Mouse (Mus musculus) CH12.LX (cell line): ENCODE data around the gene Ensa. TPM values are rescaled to one million over a fixed set of nuclear protein-coding genes. Genes with fewer than 3 reads are reported as not detected.

Experiments
- DNase-seq: peaks from one replicate; pipeline ENCODE4 v3.0.0-alpha.2; 2013; ENCODE audit errors: extremely low read depth
- H3K27ac ChIP-seq: 2 replicates; pipeline ENCODE4 v1.5.1; 2012; ENCODE audit warnings: low read depth, mild to moderate bottlenecking, control low read depth, moderate library complexity; ENCODE audit not compliant: insufficient read depth
- H3K27me3 ChIP-seq: replicated peaks from 2 replicates; pipeline ENCODE3; 2012; ENCODE audit warnings: inconsistent platforms
- H3K36me3 ChIP-seq, 2 experiments: replicated peaks in 1 of 2; 2 replicates each; pipeline versions ENCODE3 to v1.6.1; 2012; ENCODE audit warnings: inconsistent platforms in 1 of 2, low read length in 1 of 2, mild to moderate bottlenecking in 1 of 2, mixed read lengths in 1 of 2, moderate library complexity in 1 of 2; ENCODE audit not compliant: control insufficient read depth in 1 of 2, insufficient read depth in 1 of 2
- H3K4me1 ChIP-seq, 2 experiments: 2 replicates each; pipeline ENCODE4 v1.6.1; 2012; ENCODE audit warnings: inconsistent platforms in 1 of 2, moderate library complexity in 1 of 2; ENCODE audit not compliant: insufficient read depth in 2 of 2, control insufficient read depth in 1 of 2
- H3K4me2 ChIP-seq: 2 replicates; pipeline ENCODE4 v1.6.1; 2012; ENCODE audit warnings: low read depth, mild to moderate bottlenecking, control low read depth; ENCODE audit not compliant: poor library complexity, insufficient read depth, severe bottlenecking
- H3K4me3 ChIP-seq, 3 experiments: fragments of 150-350 bp in 1 of 3; sonication (generic) in 1 of 3; replicated peaks in 1 of 3; 2 replicates each; pipeline versions ENCODE3 to v1.5.1; 2011 to 2012; ENCODE audit warnings: low read depth in 2 of 3, low read length in 2 of 3, mild to moderate bottlenecking in 2 of 3, moderate library complexity in 2 of 3, control low read depth in 1 of 3, improper control_type of control experiment in 1 of 3, inconsistent platforms in 1 of 3, mixed read lengths in 1 of 3; ENCODE audit not compliant: poor library complexity in 1 of 3
- H3K79me2 ChIP-seq: replicated peaks from 2 replicates; pipeline ENCODE4 v1.6.1; 2012; ENCODE audit warnings: mild to moderate bottlenecking, moderate library complexity; ENCODE audit not compliant: control insufficient read depth, poor library complexity, insufficient read depth, severe bottlenecking; ENCODE audit errors: extremely low read depth
- H3K9ac ChIP-seq: 2 replicates; pipeline ENCODE4 v1.6.1; 2012; ENCODE audit warnings: low read depth, mild to moderate bottlenecking, control low read depth, moderate library complexity; ENCODE audit not compliant: insufficient read depth
- H3K9me3 ChIP-seq: replicated peaks from 2 replicates; pipeline ENCODE3; 2012; ENCODE audit warnings: low read length, inconsistent platforms, mixed read lengths
- BHLHE40 ChIP-seq: IDR thresholded peaks from 2 replicates; pipeline ENCODE4 v1.6.1; 2011; ENCODE audit warnings: mild to moderate bottlenecking, low read depth, low read length, improper control_type of control experiment
- CHD1 ChIP-seq: IDR thresholded peaks from 2 replicates; pipeline ENCODE4 v1.6.1; 2012; ENCODE audit warnings: low read depth, low read length, improper control_type of control experiment, inconsistent platforms
- CHD2 ChIP-seq: IDR thresholded peaks from 2 replicates; pipeline ENCODE4 v1.6.1; 2011; ENCODE audit warnings: low read length, improper control_type of control experiment
- CTCF ChIP-seq, 2 experiments: IDR thresholded peaks in 1 of 2; conservative IDR thresholded peaks in 1 of 2; 2 replicates each; pipeline ENCODE4 v1.5.1; 2011 to 2012; ENCODE audit warnings: low read depth in 2 of 2, low read length in 2 of 2, improper control_type of control experiment in 1 of 2, inconsistent platforms in 1 of 2, mild to moderate bottlenecking in 1 of 2, moderate library complexity in 1 of 2
- E2F4 ChIP-seq: IDR thresholded peaks from 2 replicates; pipeline ENCODE4 v1.6.1; 2011; ENCODE audit warnings: low read depth, low read length, improper control_type of control experiment; ENCODE audit not compliant: insufficient replicate concordance
- ELF1 ChIP-seq: IDR thresholded peaks from 2 replicates; pipeline ENCODE4 v1.6.1; 2014; ENCODE audit warnings: low read depth, mild to moderate bottlenecking, inconsistent platforms, low read length, improper control_type of control experiment
- EP300 ChIP-seq: IDR thresholded peaks from 2 replicates; pipeline ENCODE4 v1.6.1; 2011; ENCODE audit warnings: low read length, improper control_type of control experiment
- ETS1 ChIP-seq: conservative IDR thresholded peaks from 2 replicates; pipeline ENCODE4 v1.6.1; 2012; ENCODE audit warnings: low read depth, mild to moderate bottlenecking, inconsistent platforms, low read length, improper control_type of control experiment, moderate library complexity
- GABPA ChIP-seq: IDR thresholded peaks from 2 replicates; pipeline ENCODE4 v1.6.1; 2012; ENCODE audit warnings: low read depth, low read length, improper control_type of control experiment, inconsistent platforms; ENCODE audit not compliant: insufficient replicate concordance
- HCFC1 ChIP-seq: IDR thresholded peaks from 2 replicates; pipeline ENCODE4 v1.6.1; 2012; ENCODE audit warnings: low read depth, mild to moderate bottlenecking, inconsistent platforms, low read length, improper control_type of control experiment
- IRF4 ChIP-seq: IDR thresholded peaks from 2 replicates; pipeline ENCODE4 v1.6.1; 2014; ENCODE audit warnings: low read depth, mild to moderate bottlenecking, inconsistent platforms, low read length, improper control_type of control experiment
- JUN ChIP-seq: IDR thresholded peaks from 2 replicates; pipeline ENCODE4 v1.6.1; 2011; ENCODE audit warnings: low read depth, mild to moderate bottlenecking, low read length, improper control_type of control experiment, moderate library complexity; ENCODE audit not compliant: insufficient read depth
- JUND ChIP-seq: conservative IDR thresholded peaks from 2 replicates; pipeline ENCODE4 v1.6.1; 2011; ENCODE audit warnings: low read depth, low read length, improper control_type of control experiment
- KAT2A ChIP-seq: IDR thresholded peaks from 2 replicates; pipeline ENCODE4 v1.6.1; 2012; ENCODE audit warnings: low read length, improper control_type of control experiment, inconsistent platforms; ENCODE audit not compliant: insufficient replicate concordance
- MAFK ChIP-seq: IDR thresholded peaks from 2 replicates; pipeline ENCODE4 v1.6.1; 2011; ENCODE audit warnings: low read length, improper control_type of control experiment; ENCODE audit not compliant: insufficient replicate concordance
- MAX ChIP-seq: IDR thresholded peaks from 2 replicates; pipeline ENCODE4 v1.6.1; 2011; ENCODE audit warnings: low read length, improper control_type of control experiment
- MAZ ChIP-seq: IDR thresholded peaks from 2 replicates; pipeline ENCODE4 v1.6.1; 2012; ENCODE audit warnings: low read depth, mild to moderate bottlenecking, inconsistent platforms, low read length, improper control_type of control experiment, moderate library complexity
- MEF2A ChIP-seq: IDR thresholded peaks from 2 replicates; pipeline ENCODE4 v1.6.1; 2014; ENCODE audit warnings: low read depth, mild to moderate bottlenecking, inconsistent platforms, low read length, improper control_type of control experiment, borderline replicate concordance
- MXI1 ChIP-seq: IDR thresholded peaks from 2 replicates; pipeline ENCODE4 v1.6.1; 2011; ENCODE audit warnings: mild to moderate bottlenecking, low read depth, low read length, improper control_type of control experiment
- MYC ChIP-seq: IDR thresholded peaks from 2 replicates; pipeline ENCODE4 v1.6.1; 2011; ENCODE audit warnings: low read depth, mild to moderate bottlenecking, improper control_type of control experiment, low read length
- NELFE ChIP-seq: IDR thresholded peaks from 2 replicates; pipeline ENCODE4 v1.6.1; 2011; ENCODE audit warnings: low read depth, low read length, improper control_type of control experiment
- NRF1 ChIP-seq: IDR thresholded peaks from 2 replicates; pipeline ENCODE4 v1.6.1; 2014; ENCODE audit warnings: low read depth, mild to moderate bottlenecking, inconsistent platforms, low read length, improper control_type of control experiment, moderate library complexity
- PAX5 ChIP-seq: IDR thresholded peaks from 2 replicates; pipeline ENCODE4 v1.6.1; 2012; ENCODE audit warnings: low read length, inconsistent platforms, mixed read lengths
- POLR2A ChIP-seq: IDR thresholded peaks from 2 replicates; pipeline ENCODE4 v1.6.1; 2011; ENCODE audit warnings: low read depth, mild to moderate bottlenecking, improper control_type of control experiment, low read length
- POLR2AphosphoS2 ChIP-seq: IDR thresholded peaks from 2 replicates; pipeline ENCODE4 v1.6.1; 2011; ENCODE audit warnings: low read depth, low read length, improper control_type of control experiment
- RAD21 ChIP-seq: IDR thresholded peaks from 2 replicates; pipeline ENCODE4 v1.6.1; 2011; ENCODE audit warnings: low read depth, mild to moderate bottlenecking, low read length, improper control_type of control experiment, moderate library complexity
- RCOR1 ChIP-seq: conservative IDR thresholded peaks from 2 replicates; pipeline ENCODE4 v1.6.1; 2012; ENCODE audit warnings: low read depth, mild to moderate bottlenecking, inconsistent platforms, low read length, improper control_type of control experiment
- SIN3A ChIP-seq: IDR thresholded peaks from 2 replicates; pipeline ENCODE4 v1.6.1; 2012; ENCODE audit warnings: low read length, improper control_type of control experiment, inconsistent platforms
- SMC3 ChIP-seq: IDR thresholded peaks from 2 replicates; pipeline ENCODE4 v1.6.1; 2011; ENCODE audit warnings: low read depth, low read length, improper control_type of control experiment
- TBP ChIP-seq: conservative IDR thresholded peaks from 2 replicates; pipeline ENCODE4 v1.6.1; 2011; ENCODE audit warnings: low read depth, low read length, improper control_type of control experiment
- TCF12 ChIP-seq: IDR thresholded peaks from 2 replicates; pipeline ENCODE4 v1.6.1; 2014; ENCODE audit warnings: low read depth, mild to moderate bottlenecking, inconsistent platforms, low read length, improper control_type of control experiment
- UBTF ChIP-seq: IDR thresholded peaks from 2 replicates; pipeline ENCODE4 v1.6.1; 2012; ENCODE audit warnings: low read depth, mild to moderate bottlenecking, inconsistent platforms, low read length, improper control_type of control experiment, moderate library complexity
- USF1 ChIP-seq: IDR thresholded peaks from 2 replicates; pipeline ENCODE4 v1.6.1; 2014; ENCODE audit warnings: low read depth, mild to moderate bottlenecking, inconsistent platforms, low read length, improper control_type of control experiment
- USF2 ChIP-seq: conservative IDR thresholded peaks from 2 replicates; pipeline ENCODE4 v1.6.1; 2011; ENCODE audit warnings: low read depth, low read length, improper control_type of control experiment
- ZC3H11A ChIP-seq: IDR thresholded peaks from 2 replicates; pipeline ENCODE4 v1.6.1; 2012; ENCODE audit warnings: low read depth, mild to moderate bottlenecking, inconsistent platforms, low read length, improper control_type of control experiment
- ZKSCAN1 ChIP-seq: IDR thresholded peaks from 2 replicates; pipeline ENCODE4 v1.6.1; 2012; ENCODE audit warnings: low read depth, inconsistent platforms, low read length, improper control_type of control experiment, borderline replicate concordance
- ZMIZ1 ChIP-seq: IDR thresholded peaks from 2 replicates; pipeline ENCODE4 v1.6.1; 2012; ENCODE audit warnings: low read depth, mild to moderate bottlenecking, inconsistent platforms, low read length, improper control_type of control experiment
- ZNF384 ChIP-seq: IDR thresholded peaks from 2 replicates; pipeline ENCODE4 v1.6.1; 2012; ENCODE audit warnings: low read depth, low read length, improper control_type of control experiment, inconsistent platforms
- dilution Hi-C: fragments of 300-500 bp; cut with MboI; formaldehyde crosslinking; loops from 2 replicates; pipeline ENCODE4 v1.14.3; 2020; ENCODE audit warnings: low sequenced_read_pairs; ENCODE audit not compliant: extremely low pct_unique_long_range_greater_than_20kb, extremely low pct_ligation_motif_present
- in situ Hi-C: fragments of 300-500 bp; cut with MboI; formaldehyde crosslinking; loops from 3 replicates; pipeline ENCODE4 v1.14.3; 2019; ENCODE audit warnings: low sequenced_read_pairs, low pct_ligation_motif_present, low pct_unique_long_range_greater_than_20kb, mixed read lengths
- polyA plus RNA-seq: library from polyadenylated mRNA; unstranded; fragments of >175 nt; gene quantifications from 2 replicates; pipeline ENCODE4 v1.2.1, GENCODE M21; 2012; ENCODE audit warnings: low read depth; ENCODE audit not compliant: insufficient read length
- total RNA-seq, 2 experiments: library from RNA; depleted of rRNA; stranded (reverse); fragments of 300-350 nt in 1 of 2; fragments of >200 nt in 1 of 2; gene quantifications; 2 replicates each; pipeline ENCODE4 v1.2.3; 2012 to 2014

Gene Ensa
- total and polyA plus RNA-seq, 3 experiments, result 51.5 to 58.4 (median 57.8) TPM

- Histone ChIP-seq H3K36me3 (no peaks in the 10 kb centered on the region), H3K79me2 (no peaks in the 10 kb centered on the region), H3K9me3 (no peaks in the 10 kb centered on the region), H3K9ac (peak overlapping the region; percentile 50), H3K27ac (peak overlapping the region; percentile 96), H3K27me3 (no peaks in the 10 kb centered on the region)
- DNase-seq, result peak; percentile 86
- in situ Hi-C loops, result loop anchor here (10.0 kb wide), 1 partner anchor 572 kb away; the partner anchor contains the start of genes Hist2h2ac and Hist2h2be
- dilution Hi-C loops, result no loop called here
- peak; percentile 93 for TF ChIP-seq MEF2A
- peak; percentile 23; the same call in 1 of the 2 replicates for TF ChIP-seq SMC3
- TF ChIP-seq RCOR1, result peak; percentile 64; the same call in 1 of the 2 replicates
- TF ChIP-seq CHD1, result peak; percentile 41; the same call in 1 of the 2 replicates
- no peak; the same call in 1 of the 2 replicates for TF ChIP-seq JUND
- peak; percentile 66 for TF ChIP-seq USF1
- TF ChIP-seq PAX5, result no peak
- TF ChIP-seq NELFE, result peak; percentile 9; the same call in 1 of the 2 replicates
- peak in 1 of 2 experiments; percentile 54; a peak in 2 of 4 replicates for TF ChIP-seq CTCF (conservative IDR thresholded peaks at IDR 0.05 in 1 of 2, IDR thresholded peaks at IDR 0.05 in 1 of 2; ENCODE audit: low read depth in 2 of 2, low read length in 2 of 2)
- peak; percentile 64 for TF ChIP-seq USF2
- TF ChIP-seq ETS1, result peak; percentile 85
- no peak; the same call in 1 of the 2 replicates for TF ChIP-seq POLR2AphosphoS2
- no peak for TF ChIP-seq JUN
- 0 out of 2 replicates have a peak, but pooled peaks have one; percentile 57 for TF ChIP-seq SIN3A
- TF ChIP-seq ZC3H11A, result no peak
- no peak; the same call in 1 of the 2 replicates for TF ChIP-seq CHD2
- peak; percentile 47; the same call in 1 of the 2 replicates for TF ChIP-seq ELF1
- peak; percentile 5; the same call in 1 of the 2 replicates for TF ChIP-seq HCFC1
- TF ChIP-seq RAD21, result no peak; the same call in 1 of the 2 replicates
- TF ChIP-seq MYC, result peak; percentile 54; the same call in 1 of the 2 replicates
- TF ChIP-seq ZNF384, result peak; percentile 58
- TF ChIP-seq UBTF, result no peak
- TF ChIP-seq TBP, result no peak
- peak; percentile 71 for TF ChIP-seq NRF1
- peak; percentile 51; the same call in 1 of the 2 replicates for TF ChIP-seq MXI1
- 0 out of 2 replicates have a peak, but pooled peaks have one; percentile 53 for TF ChIP-seq KAT2A
- no peak for TF ChIP-seq MAFK
- TF ChIP-seq TCF12, result peak; percentile 98
- TF ChIP-seq BHLHE40, result peak; percentile 91
- no peak for TF ChIP-seq ZKSCAN1
- TF ChIP-seq ZMIZ1, result no peak; the same call in 1 of the 2 replicates
- TF ChIP-seq POLR2A, result no peak
- no peak for TF ChIP-seq E2F4
- peak; percentile 71; the same call in 1 of the 2 replicates for TF ChIP-seq MAX
- TF ChIP-seq EP300, result peak; percentile 90
- no peak for TF ChIP-seq GABPA
- peak; percentile 51; the same call in 1 of the 2 replicates for TF ChIP-seq MAZ
- peak; percentile 88 for TF ChIP-seq IRF4
- TF ChIP-seq, all 38 proteins: peak for 23
- H3K4me3 ChIP-seq, result peak overlapping the region in 1 of 3 experiments; percentile 14
- H3K4me1 ChIP-seq, result peaks cover 29 to 87% of the 10 kb centered on the region in 2 experiments
- peak overlapping the region; percentile 8 for H3K4me2 ChIP-seq
These were observed 27.5 kb downstream of the Ensa start for GRCm38 (mm10) chr3:95652204-95652811.
